Mouse (Mus musculus): Measurements from ENCODE around the gene Dexi. TPM values are rescaled to one million over a fixed set of nuclear protein-coding genes. Genes with fewer than 3 reads are reported as not detected.
A peak's percentile ranks its signal among the peaks of the same experiment; 100 is the strongest.

Dexi gene
- polyA plus RNA-seq, 1 experiment from 2014 or later: 21.7 TPM

DNA sequence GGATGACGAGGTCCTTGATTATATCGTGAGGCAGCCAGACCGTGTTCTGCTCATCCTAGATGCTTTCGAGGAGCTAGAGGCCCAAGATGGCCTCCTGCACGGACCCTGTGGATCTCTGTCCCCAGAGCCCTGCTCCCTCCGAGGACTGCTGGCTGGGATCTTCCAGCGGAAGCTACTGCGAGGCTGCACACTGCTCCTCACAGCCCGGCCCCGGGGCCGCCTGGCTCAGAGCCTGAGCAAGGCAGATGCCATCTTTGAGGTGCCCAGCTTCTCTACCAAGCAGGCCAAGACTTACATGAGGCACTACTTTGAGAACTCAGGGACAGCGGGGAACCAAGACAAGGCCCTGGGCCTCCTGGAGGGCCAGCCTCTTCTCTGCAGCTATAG is 31.7 kb downstream of the Dexi start:
- 87% methylated on average over 12 of the region's 12 CpGs for WGBS
- H3K9ac ChIP-seq (ENCODE audit: low read depth, low read length): 0 out of 2 replicates have a peak overlapping the region, but pooled peaks have one; percentile 13

GRCm38 (mm10) chr16:10510477-10511133 is 32.2 kb downstream of the Dexi start:
- Histone ChIP-seq H3K9me3 (replicated peaks; ENCODE audit: low read length) (no peaks in the 10 kb centered on the region), H3K36me3 (ENCODE audit: insufficient read depth, low read length) (no peaks in the 10 kb centered on the region)
- peak; percentile 62 for ATAC-seq (replicated peaks; ENCODE audit: low FRiP score, low read depth)

More for the DNA sequence above, 31.7 kb downstream of the Dexi start:
- Histone ChIP-seq H3K9me3 (replicated peaks; ENCODE audit: low read length) (no peaks in the 10 kb centered on the region), H3K4me3 (replicated peaks; ENCODE audit: low read depth, low read length) (no peak overlapping the region), H3K4me2 (ENCODE audit: low read length) (no peak overlapping the region), H3K27ac (no peak overlapping the region), H3K27me3 (ENCODE audit: insufficient read depth, low read length) (no peaks in the 10 kb centered on the region), H3K36me3 (ENCODE audit: insufficient read depth, low read length) (no peaks in the 10 kb centered on the region), H3K4me1 (replicated peaks; ENCODE audit: insufficient read depth, low read length) (no peaks in the 10 kb centered on the region)
- TF ChIP-seq CTCF (IDR thresholded peaks at IDR 0.05; ENCODE audit: low read depth): no peak
- no peak for ATAC-seq (replicated peaks; ENCODE audit: low FRiP score, low read depth)
- DNase-seq (ENCODE audit: low spot score): no peak

DNA sequence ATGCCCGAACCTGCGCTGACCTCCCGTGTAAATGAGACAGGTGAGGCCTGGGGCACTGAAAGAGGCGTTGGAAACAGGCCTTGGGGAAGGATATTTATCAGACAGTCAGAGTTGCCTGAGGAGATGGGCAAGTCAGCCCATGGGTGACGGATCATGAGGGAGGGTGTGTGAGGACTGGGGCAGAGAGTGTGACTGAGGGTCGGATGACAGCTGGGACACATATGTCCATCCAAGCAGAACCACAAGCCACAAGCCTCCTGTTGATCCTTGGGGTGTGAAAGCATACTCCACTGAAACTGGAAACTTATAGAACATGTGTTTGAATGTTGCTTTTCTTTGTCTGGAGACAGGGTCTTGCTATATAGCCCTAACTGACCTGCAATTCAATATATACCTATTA is 34.2 kb downstream of the Dexi start:
- H3K9ac ChIP-seq (ENCODE audit: low read depth, low read length): no peak overlapping the region
- no peak for TF ChIP-seq CTCF (IDR thresholded peaks at IDR 0.05; ENCODE audit: low read depth)

More at GRCm38 (mm10) chr16:10510477-10511133, 32.2 kb downstream of the Dexi start:
- H3K27me3 ChIP-seq (ENCODE audit: insufficient read depth, low read length): no peaks in the 10 kb centered on the region
- H3K4me1 ChIP-seq (replicated peaks; ENCODE audit: insufficient read depth, low read length): no peaks in the 10 kb centered on the region
- H3K27ac ChIP-seq: no peak overlapping the region
- no peak overlapping the region for H3K9ac ChIP-seq (ENCODE audit: low read depth, low read length)
- WGBS: 53% methylated on average over 14 of the region's 14 CpGs
- DNase-seq (ENCODE audit: low spot score): peak; percentile 22
- peak; percentile 27; the same call in 1 of the 2 replicates for TF ChIP-seq CTCF (IDR thresholded peaks at IDR 0.05; ENCODE audit: low read depth)
- no peak overlapping the region for H3K4me2 ChIP-seq (ENCODE audit: low read length)
- no peak overlapping the region for H3K4me3 ChIP-seq (replicated peaks; ENCODE audit: low read depth, low read length)

GRCm38 (mm10) chr16:10507445-10507844 is 35.4 kb downstream of the Dexi start:
- no peak for DNase-seq (ENCODE audit: low spot score)
- no peaks in the 10 kb centered on the region for H3K9me3 ChIP-seq (replicated peaks; ENCODE audit: low read length)
- WGBS: 70% methylated on average over 4 of the region's 4 CpGs

More for the DNA sequence above, 34.2 kb downstream of the Dexi start:
- Histone ChIP-seq H3K36me3 (ENCODE audit: insufficient read depth, low read length) (no peaks in the 10 kb centered on the region), H3K27ac (no peak overlapping the region), H3K4me1 (replicated peaks; ENCODE audit: insufficient read depth, low read length) (no peaks in the 10 kb centered on the region), H3K27me3 (ENCODE audit: insufficient read depth, low read length) (no peaks in the 10 kb centered on the region), H3K9me3 (replicated peaks; ENCODE audit: low read length) (no peaks in the 10 kb centered on the region), H3K4me3 (replicated peaks; ENCODE audit: low read depth, low read length) (no peak overlapping the region), H3K4me2 (ENCODE audit: low read length) (no peak overlapping the region)
- peak; percentile 67; the same call in 1 of the 2 replicates for ATAC-seq (replicated peaks; ENCODE audit: low FRiP score, low read depth)
- DNase-seq (ENCODE audit: low spot score): peak; percentile 54
- WGBS: 44% methylated on average over 6 of the region's 6 CpGs

GRCm38 (mm10) chr16:10503058-10503457 is 39.8 kb downstream of the Dexi start:
- no peaks in the 10 kb centered on the region for H3K27me3 ChIP-seq (ENCODE audit: insufficient read depth, low read length)
- H3K9ac ChIP-seq (ENCODE audit: low read depth, low read length): no peak overlapping the region
- TF ChIP-seq CTCF (IDR thresholded peaks at IDR 0.05; ENCODE audit: low read depth): no peak
- H3K4me1 ChIP-seq (replicated peaks; ENCODE audit: insufficient read depth, low read length): no peaks in the 10 kb centered on the region
- H3K36me3 ChIP-seq (ENCODE audit: insufficient read depth, low read length): no peaks in the 10 kb centered on the region
- no peak overlapping the region for H3K4me2 ChIP-seq (ENCODE audit: low read length)
- DNase-seq (ENCODE audit: low spot score) (no peak), ATAC-seq (replicated peaks; ENCODE audit: low FRiP score, low read depth) (no peak)
- WGBS: 61% methylated on average over 2 of the region's 2 CpGs
- H3K4me3 ChIP-seq (replicated peaks; ENCODE audit: low read depth, low read length): no peak overlapping the region
- no peaks in the 10 kb centered on the region for H3K9me3 ChIP-seq (replicated peaks; ENCODE audit: low read length)
- no peak overlapping the region for H3K27ac ChIP-seq

More at GRCm38 (mm10) chr16:10507445-10507844, 35.4 kb downstream of the Dexi start:
- Histone ChIP-seq H3K27ac (no peak overlapping the region), H3K4me1 (replicated peaks; ENCODE audit: insufficient read depth, low read length) (no peaks in the 10 kb centered on the region), H3K4me2 (ENCODE audit: low read length) (no peak overlapping the region), H3K4me3 (replicated peaks; ENCODE audit: low read depth, low read length) (no peak overlapping the region), H3K36me3 (ENCODE audit: insufficient read depth, low read length) (no peaks in the 10 kb centered on the region), H3K27me3 (ENCODE audit: insufficient read depth, low read length) (no peaks in the 10 kb centered on the region), H3K9ac (ENCODE audit: low read depth, low read length) (no peak overlapping the region)
- no peak for TF ChIP-seq CTCF (IDR thresholded peaks at IDR 0.05; ENCODE audit: low read depth)
- ATAC-seq (replicated peaks; ENCODE audit: low FRiP score, low read depth): no peak

DNA sequence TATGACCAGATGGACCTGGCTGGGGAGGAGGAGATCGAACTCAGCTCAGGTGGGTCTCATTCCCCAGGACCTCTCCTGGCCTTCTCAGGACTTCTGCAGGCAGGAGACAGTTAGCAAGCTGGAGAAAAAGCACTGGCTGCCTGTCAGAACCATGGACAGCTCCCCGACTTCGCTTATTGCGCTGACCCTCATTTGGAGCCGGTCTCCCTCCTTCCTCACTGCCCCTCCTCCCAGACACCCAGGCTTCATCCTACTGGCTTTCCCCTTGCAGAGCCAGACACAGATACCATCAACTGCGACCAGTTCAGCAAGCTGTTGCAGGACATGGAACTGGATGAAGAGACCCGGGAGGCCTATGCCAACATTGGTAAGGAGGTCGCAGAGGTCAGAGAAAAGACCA is 41.0 kb downstream of the Dexi start:
- no peak overlapping the region for H3K9ac ChIP-seq (ENCODE audit: low read depth, low read length)
- ATAC-seq (replicated peaks; ENCODE audit: low FRiP score, low read depth): no peak
- 11% methylated on average over 8 of the region's 8 CpGs for WGBS
- no peak for TF ChIP-seq CTCF (IDR thresholded peaks at IDR 0.05; ENCODE audit: low read depth)
- no peaks in the 10 kb centered on the region for H3K36me3 ChIP-seq (ENCODE audit: insufficient read depth, low read length)
- H3K4me3 ChIP-seq (replicated peaks; ENCODE audit: low read depth, low read length): no peak overlapping the region
- H3K27ac ChIP-seq: no peak overlapping the region
- no peaks in the 10 kb centered on the region for H3K4me1 ChIP-seq (replicated peaks; ENCODE audit: insufficient read depth, low read length)
- no peaks in the 10 kb centered on the region for H3K9me3 ChIP-seq (replicated peaks; ENCODE audit: low read length)
- H3K27me3 ChIP-seq (ENCODE audit: insufficient read depth, low read length): no peaks in the 10 kb centered on the region
- H3K4me2 ChIP-seq (ENCODE audit: low read length): no peak overlapping the region
- peak; percentile 87 for DNase-seq (ENCODE audit: low spot score)

Measured in kidney, postnatal 0 days (tissue).